Mouse (Mus musculus) spleen, postnatal 0 days (tissue): ENCODE data around the gene Plp2. TPM values are rescaled to one million over a fixed set of nuclear protein-coding genes. Genes with fewer than 3 reads are reported as not detected.

Experiments used
- polyA plus RNA-seq: library from polyadenylated mRNA; unstranded; fragments of >200 nt; fragmentation: Nextera tagmentation; extraction: Ambion mirVana; gene quantifications from 2 replicates; pipeline ENCODE4 v1.2.1, GENCODE M21; 2015

Gene Plp2
- 82.0 and 99.0 TPM in 2 replicates for polyA plus RNA-seq

GRCm38 (mm10) chrX:7670921-7671623 is at the start of gene Plp2:
Gene Plp2, minus strand, starts transcription at chrX:7671390.

GRCm38 (mm10) chrX:7714135-7714899 is 43.1 kb upstream of the Plp2 start, which contains the start of gene Wdr45:
Gene Wdr45, plus strand, starts transcription at chrX:7714333.

GRCm38 (mm10) chrX:7696954-7697381 is 25.8 kb upstream of the Plp2 start, which contains the start of gene Gpkow:
Gene Gpkow, plus strand, starts transcription at chrX:7697131.

GRCm38 (mm10) chrX:7680864-7681263 is 9.7 kb upstream of the Plp2 start, which contains the start of gene Magix:
Gene Magix, minus strand, starts transcription at chrX:7681251.

GRCm38 (mm10) chrX:7657221-7657639 is 14.0 kb downstream of the Plp2 start, which contains the start of gene Prickle3:
Gene Prickle3, plus strand, starts transcription at chrX:7657260.

GRCm38 (mm10) chrX:7638401-7639091 is 32.6 kb downstream of the Plp2 start, which contains the start of gene Syp:
Gene Syp, plus strand, starts transcription at chrX:7638471.

Other genes with a start within 250 kb of the Plp2 start
- not detected in 2 replicates for gene Foxp3, start 97.7 kb downstream of the Plp2 start, polyA plus RNA-seq
- 0.25 and 0.29 TPM in 2 replicates for gene Ppp1r3f, start 97.1 kb downstream of the Plp2 start, polyA plus RNA-seq
- 20.3 and 21.9 TPM in 2 replicates for gene Ccdc22, start 65.9 kb downstream of the Plp2 start, polyA plus RNA-seq
- 0.06 and 0.11 TPM in 2 replicates for gene Cacna1f, start 64.3 kb downstream of the Plp2 start, polyA plus RNA-seq
- 0.34 and 0.43 TPM in 2 replicates for gene Syp, start 32.9 kb downstream of the Plp2 start, polyA plus RNA-seq
- gene Prickle3, start 14.1 kb downstream of the Plp2 start, polyA plus RNA-seq: 4.6 and 5.8 TPM in 2 replicates
- 0.34 and 0.70 TPM in 2 replicates for gene Magix, start 9.9 kb upstream of the Plp2 start, polyA plus RNA-seq
- 15.6 and 16.1 TPM in 2 replicates for gene Gpkow, start 25.7 kb upstream of the Plp2 start, polyA plus RNA-seq
- gene Wdr45, start 42.9 kb upstream of the Plp2 start, polyA plus RNA-seq: 23.5 and 26.1 TPM in 2 replicates
- gene Gm45208, start 50.9 kb upstream of the Plp2 start, polyA plus RNA-seq: 0.69 and 0.82 TPM in 2 replicates
- 7.2 and 7.9 TPM in 2 replicates for gene Praf2, start 57.0 kb upstream of the Plp2 start, polyA plus RNA-seq
- 2.1 and 2.4 TPM in 2 replicates for gene Ccdc120, start 79.5 kb upstream of the Plp2 start, polyA plus RNA-seq
- 14.4 and 18.0 TPM in 2 replicates for gene Tfe3, start 91.2 kb upstream of the Plp2 start, polyA plus RNA-seq
- gene Gripap1, start 118.4 kb upstream of the Plp2 start, polyA plus RNA-seq: 38.5 and 43.6 TPM in 2 replicates
- gene Kcnd1, start 150.9 kb upstream of the Plp2 start, polyA plus RNA-seq: 0.41 and 0.44 TPM in 2 replicates
- 47.1 and 48.6 TPM in 2 replicates for gene Otud5, start 170.0 kb upstream of the Plp2 start, polyA plus RNA-seq
- gene Pim2, start 206.9 kb upstream of the Plp2 start, polyA plus RNA-seq: 4.5 and 6.1 TPM in 2 replicates
- gene Slc35a2, start 212.6 kb upstream of the Plp2 start, polyA plus RNA-seq: 14.2 and 17.2 TPM in 2 replicates
- gene Pqbp1, start 227.9 kb upstream of the Plp2 start, polyA plus RNA-seq: 56.8 and 65.6 TPM in 2 replicates
- gene Timm17b, start 228.0 kb upstream of the Plp2 start, polyA plus RNA-seq: 104 and 105 TPM in 2 replicates
- not detected in 2 replicates for gene Gm10491, start 236.4 kb upstream of the Plp2 start, polyA plus RNA-seq
- not detected in 2 replicates for gene Gm10490, start 238.2 kb upstream of the Plp2 start, polyA plus RNA-seq
- 0.10 and 0.12 TPM in 2 replicates for gene Pcsk1n, start 248.4 kb upstream of the Plp2 start, polyA plus RNA-seq